Mouse (Mus musculus): ENCODE results near the gene Magi1. TPM values are rescaled to one million over a fixed set of nuclear protein-coding genes. Genes with fewer than 3 reads are reported as not detected.

The Magi1 gene
- polyA plus RNA-seq, 1 experiment from 2014 or later: 25.0 TPM

GRCm38 (mm10) chr6:94281606-94282280 lies 2.0 kb downstream of the Magi1 start:
- Histone ChIP-seq H3K4me1 (replicated peaks) (peaks cover 38% of the 10 kb centered on the region), H3K36me3 (no peaks in the 10 kb centered on the region), H3K27ac (peak overlapping the region; percentile 53; the same call in 1 of the 2 replicates), H3K4me3 (peak overlapping the region; percentile 89), H3K27me3 (ENCODE audit: insufficient read depth, poor library complexity, severe bottlenecking) (no peaks in the 10 kb centered on the region), H3K9me3 (no peaks in the 10 kb centered on the region)
- 8% methylated on average over 17 of the region's 17 CpGs for WGBS
- DNase-seq (ENCODE audit: low spot score): peak; percentile 20

DNA sequence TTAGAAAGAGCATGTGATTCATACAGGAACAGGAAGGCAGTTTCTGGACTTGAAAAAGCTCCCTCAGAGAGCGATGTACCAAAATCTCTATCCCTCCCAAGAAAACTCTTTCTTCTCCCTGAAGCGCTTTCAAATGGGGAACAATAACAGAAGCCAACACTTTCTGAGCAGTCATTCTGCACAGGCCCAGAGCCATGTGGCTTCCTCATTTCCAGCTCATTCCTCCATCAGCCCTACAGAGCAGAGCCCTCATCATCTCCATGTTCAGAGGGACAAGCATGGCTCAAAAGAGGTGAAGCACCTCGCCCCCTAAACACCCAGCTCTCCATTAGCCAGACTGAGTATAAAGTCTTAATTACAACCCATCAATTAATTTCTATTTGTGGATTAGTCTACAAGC lies 9.8 kb downstream of the Magi1 start:
- Histone ChIP-seq H3K4me1 (replicated peaks) (no peaks in the 10 kb centered on the region), H3K9me3 (no peaks in the 10 kb centered on the region), H3K27me3 (ENCODE audit: insufficient read depth, poor library complexity, severe bottlenecking) (no peaks in the 10 kb centered on the region), H3K27ac (no peak overlapping the region), H3K4me3 (no peak overlapping the region), H3K36me3 (no peaks in the 10 kb centered on the region)
- 95% methylated on average over 3 of the region's 3 CpGs for WGBS
- no peak for DNase-seq (ENCODE audit: low spot score)

DNA sequence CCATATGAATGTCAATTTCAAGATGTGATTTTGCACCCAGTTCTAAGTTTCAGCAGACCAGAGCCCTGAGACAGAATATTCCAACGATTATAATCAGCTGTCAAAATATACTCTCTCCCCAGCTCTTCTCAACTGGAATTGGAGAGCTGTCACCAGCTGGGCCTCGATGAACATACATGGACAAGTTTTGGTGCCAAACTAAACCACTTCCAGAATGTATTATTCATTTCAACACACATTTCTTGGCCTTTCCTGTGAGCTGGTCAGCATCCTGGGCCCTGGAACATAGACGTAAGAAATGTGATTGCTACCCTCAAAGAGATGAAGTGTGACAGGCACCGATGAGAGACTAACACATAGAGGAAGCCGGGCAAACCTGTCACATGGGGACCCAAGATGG lies 13.7 kb downstream of the Magi1 start:
- Histone ChIP-seq H3K4me3 (no peak overlapping the region), H3K9me3 (no peaks in the 10 kb centered on the region), H3K36me3 (no peaks in the 10 kb centered on the region), H3K27me3 (ENCODE audit: insufficient read depth, poor library complexity, severe bottlenecking) (no peaks in the 10 kb centered on the region), H3K27ac (no peak overlapping the region), H3K4me1 (replicated peaks) (peaks cover 6% of the 10 kb centered on the region; the same call in 1 of the 2 replicates)
- DNase-seq (ENCODE audit: low spot score): no peak
- whole genome bisulfite sequencing: 86% methylated on average over 5 of the region's 5 CpGs

DNA sequence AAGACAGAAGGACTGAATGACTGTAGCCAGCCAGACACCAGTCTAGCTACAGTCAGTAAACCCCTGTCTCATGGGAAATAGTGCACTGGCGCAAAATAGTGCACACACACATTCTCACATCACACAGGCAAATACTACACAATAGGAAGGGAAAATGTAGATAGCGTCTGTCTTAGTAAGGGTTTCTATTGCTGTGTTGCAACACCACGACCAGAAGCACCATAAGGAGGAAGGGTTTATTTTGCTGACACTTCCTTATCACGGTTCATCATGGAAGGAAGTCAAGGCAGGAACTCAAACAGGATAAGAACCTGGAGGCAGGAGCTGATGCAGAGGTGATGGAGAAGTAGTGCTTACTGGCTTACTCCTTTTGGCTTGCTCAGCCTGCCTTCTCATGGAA lies 14.5 kb downstream of the Magi1 start:
- 84% methylated on average over 4 of the region's 4 CpGs for WGBS
- Histone ChIP-seq H3K4me1 (replicated peaks) (peaks cover 6% of the 10 kb centered on the region; the same call in 1 of the 2 replicates), H3K9me3 (no peaks in the 10 kb centered on the region), H3K36me3 (no peaks in the 10 kb centered on the region), H3K27me3 (ENCODE audit: insufficient read depth, poor library complexity, severe bottlenecking) (no peaks in the 10 kb centered on the region), H3K4me3 (no peak overlapping the region), H3K27ac (no peak overlapping the region)
- DNase-seq (ENCODE audit: low spot score): no peak

- H3K36me3 ChIP-seq: no peaks in the 10 kb centered on the region
- DNase-seq (ENCODE audit: low spot score): no peak
- H3K27me3 ChIP-seq (ENCODE audit: insufficient read depth, poor library complexity, severe bottlenecking): no peaks in the 10 kb centered on the region
- 65% methylated on average over 3 of the region's 3 CpGs for WGBS
- peaks cover 6% of the 10 kb centered on the region; the same call in 1 of the 2 replicates for H3K4me1 ChIP-seq (replicated peaks)
- no peaks in the 10 kb centered on the region for H3K9me3 ChIP-seq
- H3K4me3 ChIP-seq: no peak overlapping the region
- no peak overlapping the region for H3K27ac ChIP-seq
Measured at GRCm38 (mm10) chr6:94265244-94265935, 18.3 kb downstream of the Magi1 start.

DNA sequence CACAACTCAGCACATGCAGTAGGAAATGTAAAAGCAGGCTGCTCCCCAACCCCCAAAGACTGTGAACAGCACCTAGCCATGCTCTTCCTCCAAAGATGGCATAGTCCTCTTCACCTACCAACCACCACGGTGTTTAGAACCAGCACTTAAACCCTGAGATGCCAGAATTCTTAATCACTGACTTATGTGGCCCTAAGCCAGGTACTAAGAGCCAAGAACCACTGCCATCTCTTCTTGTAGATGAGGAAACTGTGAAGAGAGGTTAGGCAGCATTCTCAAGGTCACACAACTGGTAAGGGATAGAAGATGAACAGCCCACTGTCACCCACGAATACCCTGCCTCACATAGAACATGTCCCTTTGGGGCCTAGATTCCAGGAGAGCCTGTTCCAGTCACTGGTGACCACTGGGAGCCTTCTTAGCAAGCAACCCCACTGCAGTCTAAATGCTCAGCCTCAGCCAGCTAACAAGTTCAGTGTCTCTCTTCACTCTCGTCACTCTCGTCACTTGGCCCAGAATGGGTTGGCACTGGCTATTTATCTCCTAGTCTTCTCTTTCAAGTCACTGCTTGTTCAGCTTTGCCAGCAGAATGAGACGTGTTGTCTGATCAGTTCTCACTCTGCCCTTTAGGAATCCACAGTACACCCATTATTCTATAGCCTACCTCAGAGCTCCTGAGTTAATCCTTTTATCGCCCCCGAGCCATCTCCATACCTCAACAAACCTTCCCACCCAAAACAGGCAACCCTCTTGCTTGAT lies 19.4 kb downstream of the Magi1 start:
- H3K4me3 ChIP-seq: no peak overlapping the region
- H3K4me1 ChIP-seq (replicated peaks): peaks cover 6% of the 10 kb centered on the region; the same call in 1 of the 2 replicates
- 83% methylated on average over 7 of the region's 7 CpGs for WGBS
- H3K9me3 ChIP-seq: no peaks in the 10 kb centered on the region
- H3K27me3 ChIP-seq (ENCODE audit: insufficient read depth, poor library complexity, severe bottlenecking): no peaks in the 10 kb centered on the region
- DNase-seq (ENCODE audit: low spot score): no peak
- H3K27ac ChIP-seq: no peak overlapping the region
- H3K36me3 ChIP-seq: no peaks in the 10 kb centered on the region

DNA sequence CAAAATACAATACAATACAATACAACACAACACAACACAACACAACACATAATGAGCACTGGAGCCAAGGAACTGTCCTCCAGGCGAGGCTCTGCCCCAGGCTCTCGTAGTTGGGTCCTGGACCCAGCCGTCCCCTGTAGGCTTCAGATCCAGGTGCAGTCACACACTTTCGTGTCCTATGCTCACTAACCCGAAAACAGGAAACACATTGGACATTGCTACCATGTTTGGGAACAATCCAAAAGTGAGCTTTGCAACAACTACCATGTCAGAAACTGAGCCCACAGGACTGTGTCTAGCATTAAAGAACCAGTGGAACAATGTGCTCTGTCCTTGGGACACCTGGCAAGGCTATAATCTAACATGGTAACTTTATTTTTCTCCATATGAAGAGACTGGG lies 22.9 kb downstream of the Magi1 start:
- WGBS: 85% methylated on average over 5 of the region's 5 CpGs
- no peaks in the 10 kb centered on the region for H3K9me3 ChIP-seq

GRCm38 (mm10) chr6:94259981-94260380 lies 23.7 kb downstream of the Magi1 start:
- 91% methylated on average over 2 of the region's 2 CpGs for WGBS
- H3K27ac ChIP-seq: no peak overlapping the region
- no peak for DNase-seq (ENCODE audit: low spot score)
- no peaks in the 10 kb centered on the region for H3K27me3 ChIP-seq (ENCODE audit: insufficient read depth, poor library complexity, severe bottlenecking)
- peaks cover 26% of the 10 kb centered on the region for H3K4me1 ChIP-seq (replicated peaks)
- no peak overlapping the region for H3K4me3 ChIP-seq
- H3K36me3 ChIP-seq: no peaks in the 10 kb centered on the region
- no peaks in the 10 kb centered on the region for H3K9me3 ChIP-seq

More for the DNA sequence above, 22.9 kb downstream of the Magi1 start:
- Histone ChIP-seq H3K27me3 (ENCODE audit: insufficient read depth, poor library complexity, severe bottlenecking) (no peaks in the 10 kb centered on the region), H3K4me3 (no peak overlapping the region), H3K27ac (no peak overlapping the region), H3K4me1 (replicated peaks) (peaks cover 23% of the 10 kb centered on the region), H3K36me3 (no peaks in the 10 kb centered on the region)
- no peak for DNase-seq (ENCODE audit: low spot score)

GRCm38 (mm10) chr6:94257831-94258173 lies 25.9 kb downstream of the Magi1 start:
- Histone ChIP-seq H3K36me3 (no peaks in the 10 kb centered on the region), H3K9me3 (no peaks in the 10 kb centered on the region), H3K4me1 (replicated peaks) (peaks cover 39% of the 10 kb centered on the region), H3K27ac (no peak overlapping the region), H3K4me3 (no peak overlapping the region), H3K27me3 (ENCODE audit: insufficient read depth, poor library complexity, severe bottlenecking) (no peaks in the 10 kb centered on the region)
- WGBS: 68% methylated on average over 3 of the region's 3 CpGs
- DNase-seq (ENCODE audit: low spot score): no peak

GRCm38 (mm10) chr6:94256982-94257830 lies 26.5 kb downstream of the Magi1 start:
- H3K36me3 ChIP-seq: no peaks in the 10 kb centered on the region
- no peak overlapping the region for H3K4me3 ChIP-seq
- H3K27ac ChIP-seq: no peak overlapping the region
- DNase-seq (ENCODE audit: low spot score): no peak
- peaks cover 39% of the 10 kb centered on the region for H3K4me1 ChIP-seq (replicated peaks)
- H3K27me3 ChIP-seq (ENCODE audit: insufficient read depth, poor library complexity, severe bottlenecking): no peaks in the 10 kb centered on the region
- no peaks in the 10 kb centered on the region for H3K9me3 ChIP-seq
- 80% methylated on average over 12 of the region's 12 CpGs for WGBS

- H3K4me1 ChIP-seq (replicated peaks): peaks cover 46% of the 10 kb centered on the region
- peak overlapping the region; percentile 43; the same call in 1 of the 2 replicates for H3K27ac ChIP-seq
- WGBS: 80% methylated on average over 8 of the region's 8 CpGs
Measured at GRCm38 (mm10) chr6:94253943-94254342, 29.8 kb downstream of the Magi1 start.

GRCm38 (mm10) chr6:94251358-94251945 lies 32.3 kb downstream of the Magi1 start:
- no peak overlapping the region for H3K27ac ChIP-seq
- DNase-seq (ENCODE audit: low spot score): no peak
- no peaks in the 10 kb centered on the region for H3K9me3 ChIP-seq
- peaks cover 33% of the 10 kb centered on the region for H3K4me1 ChIP-seq (replicated peaks)
- no peak overlapping the region for H3K4me3 ChIP-seq
- H3K36me3 ChIP-seq: no peaks in the 10 kb centered on the region
- H3K27me3 ChIP-seq (ENCODE audit: insufficient read depth, poor library complexity, severe bottlenecking): no peaks in the 10 kb centered on the region
- 70% methylated on average over 8 of the region's 8 CpGs for WGBS

More at GRCm38 (mm10) chr6:94253943-94254342, 29.8 kb downstream of the Magi1 start:
- Histone ChIP-seq H3K36me3 (no peaks in the 10 kb centered on the region), H3K4me3 (no peak overlapping the region), H3K9me3 (no peaks in the 10 kb centered on the region), H3K27me3 (ENCODE audit: insufficient read depth, poor library complexity, severe bottlenecking) (no peaks in the 10 kb centered on the region)
- DNase-seq (ENCODE audit: low spot score): no peak
